Mouse (Mus musculus) kidney, postnatal 0 days (tissue): ENCODE results near the gene Gm49396. TPM values are rescaled to one million over a fixed set of nuclear protein-coding genes. Genes with fewer than 3 reads are reported as not detected.

Source experiments
- ATAC-seq: fragments of 200-750 bp; cut with Nextera tagmentation; replicated peaks from 2 replicates; pipeline ENCODE4 v1.8.0; 2017; ENCODE audit warnings: low read depth, moderate number of reproducible peaks, moderate TSS enrichment, moderate library complexity; ENCODE audit not compliant: low FRiP score
- DNase-seq: peaks from one replicate; pipeline ENCODE4 v3.0.0-alpha.2; 2016; ENCODE audit warnings: low spot score
- H3K27ac ChIP-seq: fragments of 300-500 bp; sonication (generic); 2 replicates; pipeline ENCODE4 v1.5.1; 2014; ENCODE audit warnings: mild to moderate bottlenecking
- H3K27me3 ChIP-seq: fragments of 300-500 bp; sonication (generic); 2 replicates; pipeline ENCODE4 v1.6.1; 2014; ENCODE audit warnings: low read length, mixed read lengths; ENCODE audit not compliant: insufficient read depth
- H3K36me3 ChIP-seq: fragments of 300-500 bp; sonication (generic); 2 replicates; pipeline ENCODE4 v1.6.1; 2014; ENCODE audit warnings: low read length, mixed read lengths; ENCODE audit not compliant: insufficient read depth
- H3K4me1 ChIP-seq: fragments of 300-500 bp; sonication (generic); replicated peaks from 2 replicates; pipeline ENCODE4 v1.6.1; 2014; ENCODE audit warnings: antibody characterized with exemption, low read length, mixed read lengths; ENCODE audit not compliant: insufficient read depth
- H3K4me2 ChIP-seq: fragments of 300-500 bp; sonication (generic); 2 replicates; pipeline ENCODE4 v1.6.1; 2014; ENCODE audit warnings: mild to moderate bottlenecking, low read length, moderate library complexity, mixed read lengths
- H3K4me3 ChIP-seq: fragments of 300-500 bp; sonication (generic); replicated peaks from 2 replicates; pipeline ENCODE4 v1.5.1; 2014; ENCODE audit warnings: low read depth, low read length
- H3K9ac ChIP-seq: fragments of 300-500 bp; sonication (generic); 2 replicates; pipeline ENCODE4 v1.6.1; 2014; ENCODE audit warnings: low read depth, low read length
- H3K9me3 ChIP-seq: fragments of 300-500 bp; sonication (generic); replicated peaks from 2 replicates; pipeline ENCODE4 v1.6.1; 2016; ENCODE audit warnings: low read length, inconsistent platforms, mixed read lengths
- CTCF ChIP-seq: IDR thresholded peaks from 2 replicates; pipeline ENCODE4 v1.5.1; 2016; ENCODE audit warnings: antibody characterized with exemption, low read depth, mild to moderate bottlenecking, moderate library complexity
- WGBS: fragments of 180-500 bp; shearing (Covaris S2); extraction: QIAGEN DNeasy Blood & Tissue Kit; methylation state at CpG from one replicate; pipeline ENCODE4 v1.1.7; 2014; 5-methylcytosine and 5-hydroxymethylcytosine counted together
- polyA plus RNA-seq: library from polyadenylated mRNA; unstranded; fragments of >200 nt; fragmentation: Nextera tagmentation; extraction: Ambion mirVana; gene quantifications from 2 replicates; pipeline ENCODE4 v1.2.1, GENCODE M21; 2015

Gene Gm49396
- polyA plus RNA-seq, 1 experiment from 2014 or later = 5.0 TPM

- no peak for TF ChIP-seq CTCF
- peaks cover 65% of the 10 kb centered on the region for H3K36me3 ChIP-seq
- WGBS = 89% methylated on average over 10 of the region's 10 CpGs
Observed at GRCm38 (mm10) chr7:30584339-30584738, 21.2 kb downstream of the Gm49396 start.

GRCm38 (mm10) chr7:30585170-30585569 is 22.0 kb downstream of the Gm49396 start:
- Histone ChIP-seq H3K36me3 (peaks cover 57% of the 10 kb centered on the region), H3K4me2 (no peak overlapping the region), H3K9ac (no peak overlapping the region), H3K9me3 (no peaks in the 10 kb centered on the region), H3K27me3 (no peaks in the 10 kb centered on the region), H3K27ac (no peak overlapping the region), H3K4me1 (peaks cover 12% of the 10 kb centered on the region), H3K4me3 (no peak overlapping the region)
- no peak for ATAC-seq
- WGBS = 94% methylated on average over 7 of the region's 7 CpGs
- TF ChIP-seq CTCF = no peak
- no peak for DNase-seq

More at GRCm38 (mm10) chr7:30584339-30584738, 21.2 kb downstream of the Gm49396 start:
- no peak overlapping the region for H3K4me3 ChIP-seq
- no peak for DNase-seq
- no peaks in the 10 kb centered on the region for H3K27me3 ChIP-seq
- H3K9ac ChIP-seq = no peak overlapping the region
- no peak overlapping the region for H3K4me2 ChIP-seq
- peaks cover 6% of the 10 kb centered on the region; the same call in 1 of the 2 replicates for H3K4me1 ChIP-seq
- H3K9me3 ChIP-seq = no peaks in the 10 kb centered on the region
- ATAC-seq = no peak
- no peak overlapping the region for H3K27ac ChIP-seq

- Histone ChIP-seq H3K27me3 (no peaks in the 10 kb centered on the region), H3K9ac (no peak overlapping the region), H3K4me3 (no peak overlapping the region), H3K4me2 (peak overlapping the region; percentile 91; the same call in 1 of the 2 replicates), H3K36me3 (peaks cover 48% of the 10 kb centered on the region), H3K27ac (no peak overlapping the region), H3K4me1 (peaks cover 12% of the 10 kb centered on the region), H3K9me3 (no peaks in the 10 kb centered on the region)
- WGBS = 86% methylated on average over 28 of the region's 28 CpGs
- TF ChIP-seq CTCF = no peak
- DNase-seq (no peak), ATAC-seq (no peak)
Observed at GRCm38 (mm10) chr7:30586455-30587020, 23.4 kb downstream of the Gm49396 start.

- TF ChIP-seq CTCF = no peak
- Histone ChIP-seq H3K9me3 (no peaks in the 10 kb centered on the region), H3K27ac (peak overlapping the region; percentile 93), H3K4me2 (peak overlapping the region; percentile 91), H3K4me3 (peak overlapping the region; percentile 99), H3K4me1 (peaks cover 12% of the 10 kb centered on the region), H3K27me3 (no peaks in the 10 kb centered on the region), H3K36me3 (peaks cover 33% of the 10 kb centered on the region), H3K9ac (peak overlapping the region; percentile 98)
- DNase-seq (peak; percentile 57), ATAC-seq (peak; percentile 9)
- WGBS = under 1% methylated on average over 66 of the region's 67 CpGs
Observed at GRCm38 (mm10) chr7:30587842-30588667, 24.9 kb downstream of the Gm49396 start.

GRCm38 (mm10) chr7:30588676-30589434 is 25.7 kb downstream of the Gm49396 start, which contains the start of gene Kmt2b:
Gene Kmt2b, minus strand, starts transcription at chr7:30588726.
- peak within 1 kb of the TSS; percentile 93 for H3K27ac ChIP-seq
- peak within 1 kb of the TSS; percentile 99 for H3K4me3 ChIP-seq
- peak within 1 kb of the TSS; percentile 91 for H3K4me2 ChIP-seq
- peak within 1 kb of the TSS; percentile 98 for H3K9ac ChIP-seq
- H3K9me3 ChIP-seq = no peaks in the 10 kb centered on the region
- no peaks in the 10 kb centered on the region for H3K27me3 ChIP-seq
- peak; percentile 95 for ATAC-seq
- no peak; the same call in 1 of the 2 replicates for TF ChIP-seq CTCF
- H3K36me3 ChIP-seq = peaks cover 26% of the 10 kb centered on the region
- peaks cover 12% of the 10 kb centered on the region for H3K4me1 ChIP-seq
- 1% methylated on average over 45 of the region's 68 CpGs for WGBS
- DNase-seq = peak; percentile 99
